Mouse (Mus musculus): Measurements from ENCODE around the gene Pomt1. TPM values are rescaled to one million over a fixed set of nuclear protein-coding genes. Genes with fewer than 3 reads are reported as not detected.
"Not testable (repeated sequence)": the region's sequence is repeated elsewhere in the genome, so short reads cannot be mapped to it uniquely, and the experiment has no call there.

Gene Pomt1
- total RNA-seq, 4 experiments from 2014 or later = 21.4 to 31.1 (median 26.2) TPM

DNA sequence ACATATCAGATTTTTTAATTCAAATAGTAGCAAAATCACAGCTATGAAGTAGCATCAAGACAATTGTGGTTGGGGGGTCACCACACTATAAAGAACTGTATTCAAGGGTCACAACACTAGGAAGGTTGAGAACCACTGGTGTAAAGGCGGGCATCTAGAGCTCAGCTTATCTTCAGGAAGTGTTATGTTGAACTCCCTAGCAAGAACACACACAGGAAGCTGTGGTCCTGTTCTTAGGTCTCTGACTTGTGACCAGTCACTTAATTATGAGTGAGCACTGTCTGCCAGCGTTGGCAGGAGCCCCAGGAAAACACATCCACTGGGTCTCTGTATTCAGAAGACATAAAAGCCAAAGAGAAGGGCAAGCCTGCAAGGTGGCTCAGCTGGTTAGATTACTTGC lies 45.9 kb downstream of the Pomt1 start:
- DNase-seq (ENCODE audit: low spot score in 2 of 2) = no peak

DNA sequence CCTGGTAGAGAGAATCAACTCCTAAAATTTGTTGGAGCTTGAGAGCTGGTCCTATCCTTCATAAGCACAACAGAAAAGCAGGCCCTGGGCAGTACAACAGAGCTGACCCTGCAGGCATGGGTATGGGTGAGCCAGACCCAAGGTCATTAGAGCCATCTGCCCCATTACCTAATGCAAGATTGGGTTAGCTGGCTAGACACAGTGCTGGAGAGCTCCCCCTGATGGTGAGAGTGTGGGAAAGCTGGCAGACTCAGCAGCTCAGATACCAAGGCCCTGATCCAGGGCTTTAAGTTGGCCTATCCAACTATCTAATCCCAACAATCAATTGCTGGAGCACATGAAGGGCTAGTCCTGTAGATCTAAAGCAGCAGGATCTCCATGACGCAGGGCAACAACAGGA lies 46.3 kb downstream of the Pomt1 start:
- peak in 1 of 2 experiments; percentile 34 for DNase-seq (ENCODE audit: low spot score in 2 of 2)

DNA sequence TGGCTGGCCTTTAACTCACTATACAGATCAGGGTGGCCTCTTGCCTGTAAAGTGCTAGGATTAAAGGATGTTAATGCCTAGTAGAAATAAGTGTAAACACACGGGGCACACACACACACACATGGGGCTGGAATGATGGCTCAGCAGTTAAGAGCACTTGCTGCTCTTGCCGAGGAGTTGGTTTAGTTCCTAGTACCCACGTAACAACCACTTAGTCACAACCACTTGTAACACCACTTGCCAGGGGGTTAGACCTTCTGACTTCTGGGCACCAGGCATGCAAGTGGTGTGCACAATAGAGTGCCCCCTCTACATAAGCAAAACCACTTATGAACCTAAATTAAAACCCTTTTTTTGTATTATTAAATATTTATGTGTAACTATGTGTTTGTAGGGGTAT lies 47.6 kb downstream of the Pomt1 start:
- DNase-seq (ENCODE audit: low spot score in 2 of 2) = no peak

DNA sequence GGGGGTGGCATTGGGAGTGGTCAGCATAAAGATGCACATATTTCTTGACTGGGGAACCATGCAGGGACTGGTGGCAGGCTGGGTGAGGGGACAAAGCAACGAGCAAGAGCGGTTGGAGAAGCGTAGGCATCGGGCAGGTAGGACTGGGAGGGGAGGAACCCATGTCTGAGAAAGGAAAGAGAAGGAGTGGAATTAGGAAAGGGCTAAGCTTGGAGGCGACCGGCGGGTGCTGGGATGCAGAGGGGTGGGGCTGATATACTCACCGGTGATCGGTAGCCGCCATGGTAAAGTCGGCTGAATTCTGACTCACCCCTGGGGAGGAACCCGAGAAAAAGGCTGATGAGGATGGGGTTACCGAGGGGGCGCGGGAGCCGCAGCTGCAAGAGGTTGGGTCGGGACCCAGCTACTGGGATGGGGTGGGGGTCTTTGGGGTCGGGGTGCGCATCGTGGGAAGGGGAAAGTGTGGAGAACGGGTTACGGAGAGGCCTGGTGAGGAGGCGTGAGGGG lies 51.0 kb downstream of the Pomt1 start, which contains the start of gene Golga2:
Gene Golga2 (plus strand): TSS at position 51 of the 507 bp plus-strand sequence.
- DNase-seq (ENCODE audit: low spot score in 2 of 2) = no peak

DNA sequence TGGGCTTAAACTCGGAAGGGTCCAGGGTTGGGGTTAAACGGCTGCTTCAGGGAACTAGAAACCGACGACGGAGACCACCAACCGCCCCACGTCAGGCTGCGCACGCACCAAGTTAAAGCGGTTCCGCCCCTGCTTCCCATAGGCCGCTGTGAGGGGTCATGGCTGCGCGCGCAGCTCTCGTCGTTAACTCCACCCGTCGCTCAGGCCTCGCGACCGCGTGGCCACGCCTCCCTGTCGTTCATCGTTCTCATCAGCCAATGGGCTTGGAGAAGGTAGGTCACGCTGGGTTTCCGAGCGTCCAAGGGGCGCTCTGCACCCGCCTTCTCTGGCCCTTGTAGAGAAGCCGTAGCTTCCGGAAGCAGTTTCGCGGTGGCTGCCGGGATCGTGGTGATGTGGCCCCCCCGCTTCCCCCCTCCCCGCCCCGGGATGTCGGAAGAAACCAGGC lies 51.6 kb downstream of the Pomt1 start, which contains the start of gene Swi5:
Gene Swi5 (minus strand): TSS at position 153 of the 445 bp plus-strand sequence.
- DNase-seq (ENCODE audit: low spot score in 2 of 2) = peak; percentile 96 to 98

DNA sequence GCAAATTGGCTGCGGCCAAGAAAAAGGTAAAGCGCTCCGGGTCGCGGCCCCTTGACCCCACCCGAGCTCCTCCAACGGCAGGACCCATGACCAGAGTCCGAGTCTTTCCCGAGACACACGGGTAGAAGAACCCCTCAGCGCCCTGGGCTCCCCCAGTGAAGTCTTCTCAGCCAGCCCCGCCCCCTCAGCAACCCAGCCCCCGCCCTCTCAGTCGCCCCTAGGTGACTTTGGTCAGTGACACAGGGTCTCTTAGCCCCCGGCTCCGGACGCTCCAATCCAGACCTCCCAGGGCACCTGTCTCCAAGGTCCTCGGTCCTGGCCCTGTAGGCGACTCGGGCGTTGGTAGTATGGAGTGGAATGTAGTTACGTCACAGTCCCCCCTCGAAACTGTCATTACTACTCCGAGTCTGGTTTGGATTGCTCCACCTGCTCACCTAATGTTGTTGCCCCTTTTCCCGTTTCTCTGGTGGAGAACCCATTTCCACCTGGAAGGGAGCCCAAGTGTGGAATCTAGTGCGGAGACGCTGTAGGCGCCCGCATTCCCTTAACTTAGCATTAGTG lies 52.1 kb downstream of the Pomt1 start:
- peak in 1 of 2 experiments; percentile 38 for DNase-seq (ENCODE audit: low spot score in 2 of 2)

DNA sequence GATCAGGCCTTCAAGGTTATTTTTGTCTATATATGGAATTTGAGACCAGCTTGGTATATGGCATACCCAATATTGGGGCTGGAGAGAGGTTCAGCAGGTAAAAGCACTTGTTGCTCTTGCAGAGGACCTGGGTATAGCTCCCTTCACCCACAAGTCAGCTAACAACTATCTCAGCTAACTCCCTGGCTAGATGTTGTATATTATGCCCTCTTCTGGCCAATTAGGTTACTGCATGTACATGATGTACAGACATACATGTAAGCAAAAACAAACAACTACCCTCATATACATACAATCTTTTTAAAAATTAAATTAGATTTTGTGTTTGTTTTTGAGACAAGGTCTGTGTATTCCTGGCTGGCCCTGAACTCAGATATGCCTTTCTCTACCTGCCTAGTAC lies 53.2 kb downstream of the Pomt1 start:
- no peak for DNase-seq (ENCODE audit: low spot score in 2 of 2)

DNA sequence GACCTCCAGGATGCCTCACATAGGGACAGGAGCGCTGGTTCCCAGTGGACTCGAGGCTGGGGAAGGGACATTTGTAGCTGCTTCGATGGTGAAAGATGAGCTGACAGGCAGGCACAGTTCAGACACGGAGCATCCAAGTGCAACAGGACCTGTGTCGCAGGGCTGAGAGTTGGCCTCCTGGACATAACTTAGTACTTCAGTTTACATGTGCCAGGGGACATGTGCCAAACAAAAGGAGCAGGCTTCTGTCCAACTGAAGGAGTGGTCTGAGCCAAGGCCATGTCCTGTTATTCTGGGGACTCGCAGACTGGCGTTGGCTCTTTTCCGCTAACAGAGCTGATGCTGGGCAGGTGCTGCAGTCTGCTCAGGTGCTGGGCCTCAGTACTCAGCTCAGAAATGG lies 58.0 kb downstream of the Pomt1 start:
- DNase-seq (ENCODE audit: low spot score in 2 of 2) = no peak

DNA sequence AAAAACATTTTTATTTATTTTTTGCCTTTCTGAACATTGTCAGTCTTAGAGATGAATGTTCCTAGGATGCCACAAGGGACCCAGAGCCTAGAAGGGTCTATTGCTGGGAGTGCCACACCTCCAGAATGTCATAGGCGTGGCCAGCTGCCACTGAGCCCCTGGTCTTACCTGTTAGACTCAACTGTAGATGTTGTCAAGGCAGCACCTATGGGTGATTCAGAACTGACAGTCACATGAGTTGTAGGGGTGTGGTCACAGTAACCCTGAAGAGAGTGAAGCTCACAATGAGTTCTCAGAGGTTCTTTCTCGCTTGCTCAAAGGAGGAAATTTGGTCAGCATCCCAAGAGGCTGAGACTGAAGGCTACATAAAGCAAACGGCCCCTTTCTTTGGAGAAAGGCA lies 58.9 kb downstream of the Pomt1 start:
- no peak for DNase-seq (ENCODE audit: low spot score in 2 of 2)

DNA sequence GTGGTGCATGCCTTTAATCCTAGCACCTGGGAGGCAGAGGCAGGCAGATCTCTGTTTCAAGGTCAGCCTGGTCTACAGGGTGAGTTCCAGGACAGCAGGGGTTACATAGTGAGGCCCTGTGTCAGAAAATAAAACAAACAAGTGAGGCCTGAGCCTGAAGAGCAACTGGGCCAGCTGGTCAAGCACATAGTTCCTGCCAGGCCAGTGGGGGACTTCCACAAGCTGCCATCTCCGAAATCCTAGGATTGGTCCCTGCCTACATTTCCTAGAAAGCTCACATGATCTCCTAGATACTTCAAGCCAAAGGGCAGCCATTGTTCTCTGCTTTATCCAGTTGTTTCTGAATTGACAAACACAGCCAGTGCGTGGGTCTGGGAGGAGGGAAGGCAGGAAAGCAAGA lies 59.5 kb downstream of the Pomt1 start:
- DNase-seq (ENCODE audit: low spot score in 2 of 2) = not testable (repeated sequence)

DNA sequence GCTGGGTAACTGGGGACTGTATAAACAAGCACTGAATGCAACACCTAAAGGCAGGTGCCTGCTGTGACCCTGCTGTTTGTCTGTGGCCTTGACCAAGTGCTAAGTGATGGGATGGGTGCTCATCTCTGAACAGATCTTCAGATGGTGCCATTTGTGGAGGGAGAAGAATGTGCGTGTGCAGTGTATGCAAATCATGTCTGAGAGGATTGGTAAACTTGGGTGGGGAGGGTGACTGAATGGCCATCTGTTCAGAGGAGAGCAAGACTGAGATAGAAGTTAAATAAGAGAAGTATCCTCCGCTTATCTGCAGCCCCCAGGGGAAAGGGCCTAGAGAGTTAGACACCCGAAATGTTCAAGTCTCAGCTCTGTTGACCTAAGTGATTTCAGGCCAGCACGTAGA lies 63.1 kb downstream of the Pomt1 start:
- DNase-seq (ENCODE audit: low spot score in 2 of 2) = peak in 1 of 2 experiments; percentile 26

DNA sequence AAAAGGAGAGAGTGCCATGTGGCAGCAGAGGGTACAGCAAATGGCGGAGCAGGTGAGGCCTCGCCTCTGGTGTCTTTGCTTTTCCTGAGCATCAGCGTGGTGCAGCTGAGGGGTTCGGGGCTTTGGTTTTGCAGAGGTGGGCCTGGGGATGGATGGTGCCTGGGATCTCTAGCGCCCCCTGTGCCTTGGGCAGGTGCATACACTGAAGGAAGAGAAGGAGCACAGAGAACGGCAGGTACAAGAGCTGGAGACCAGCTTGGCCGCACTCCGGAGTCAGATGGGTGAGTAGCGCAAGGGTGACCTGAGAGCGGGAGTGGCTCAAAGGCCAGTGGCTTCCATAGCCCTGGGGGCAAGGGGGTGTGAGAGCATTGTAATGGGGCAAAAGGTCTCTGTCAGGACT lies 66.6 kb downstream of the Pomt1 start:
- no peak for DNase-seq (ENCODE audit: low spot score in 2 of 2)

DNA sequence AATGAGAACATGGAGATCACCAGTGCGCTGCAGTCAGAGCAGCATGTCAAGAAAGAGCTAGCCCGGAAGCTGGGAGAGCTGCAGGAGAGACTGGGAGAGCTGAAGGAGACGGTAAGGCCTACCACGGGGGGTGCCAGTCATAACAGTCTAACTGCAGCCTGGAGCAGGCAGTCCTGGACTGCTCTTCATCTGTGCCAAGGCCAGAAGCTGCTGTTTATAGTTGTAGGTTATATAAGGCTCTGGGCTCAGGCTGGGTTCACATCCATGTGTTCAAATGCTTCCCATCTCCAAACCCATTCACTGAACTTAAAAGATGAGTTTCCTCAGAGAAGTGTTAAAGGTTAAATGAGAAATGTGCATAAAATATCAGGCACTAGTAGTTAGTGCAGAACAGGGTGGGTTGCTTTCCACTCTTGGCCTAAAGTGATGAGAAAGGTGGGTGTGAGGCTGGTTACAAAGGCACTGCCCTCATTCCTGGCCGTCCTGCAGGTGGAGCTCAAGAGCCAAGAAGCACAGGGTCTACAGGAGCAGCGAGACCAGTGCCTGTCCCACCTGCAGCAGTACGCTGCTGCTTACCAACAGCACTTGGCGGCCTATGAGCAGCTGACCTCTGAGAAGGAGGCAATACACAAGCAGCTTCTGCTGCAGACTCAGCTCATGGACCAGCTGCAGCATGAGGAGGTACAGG lies 67.9 kb downstream of the Pomt1 start:
- DNase-seq (ENCODE audit: low spot score in 2 of 2) = peak in 1 of 2 experiments; percentile 62

Other genes starting within 250 kb of the Pomt1 start
- 1 to 10 TPM; 4.3 to 6.2 (median 5.3) TPM for gene Fam78a, start 151.7 kb upstream of the Pomt1 start, total RNA-seq (2022)
- gene Plpp7, start 141.1 kb upstream of the Pomt1 start, total RNA-seq (2022) = 10 to 100 TPM; 21.2 to 24.0 (median 23.4) TPM
- gene Prrc2b, start 85.5 kb upstream of the Pomt1 start, total RNA-seq (2022) = 100 to 1,000 TPM; 266 to 288 (median 278) TPM
- 10 to 100 TPM; 48.6 to 60.0 (median 54.5) TPM for gene Uck1, start 23.6 kb downstream of the Pomt1 start, total RNA-seq (2022)
- gene Golga2, start 50.8 kb downstream of the Pomt1 start, total RNA-seq (2022) = 10 to 100 TPM; 88.0 to 97.6 (median 92.3) TPM
- 100 to 1,000 TPM; 192 to 208 (median 196) TPM for gene Swi5, start 51.5 kb downstream of the Pomt1 start, total RNA-seq (2022)
- 100 to 1,000 TPM in 1 of 4 experiments, 10 to 100 TPM in 3; 82.9 to 103 (median 90.5) TPM for gene Ciz1, start 115.7 kb downstream of the Pomt1 start, total RNA-seq (2022)
- 1,000 to 10,000 TPM; 1,146 to 1,253 (median 1,200) TPM for gene Dnm1, start 116.7 kb downstream of the Pomt1 start, total RNA-seq (2022)
- 100 to 1,000 TPM; 144 to 174 (median 164) TPM for gene 1110008P14Rik, start 145.3 kb downstream of the Pomt1 start, total RNA-seq (2022)
- gene Lcn2, start 151.7 kb downstream of the Pomt1 start, total RNA-seq (2022) = 1 to 10 TPM in 2 of 4 experiments, under 1 TPM in 1, not detected in 1; 0.35 to 2.8 (median 2.0) TPM
- gene Ptges2, start 159.3 kb downstream of the Pomt1 start, total RNA-seq (2022) = 10 to 100 TPM; 36.5 to 40.0 (median 38.2) TPM
- 1 to 10 TPM; 3.2 to 4.7 (median 4.2) TPM for gene Naif1, start 213.9 kb downstream of the Pomt1 start, total RNA-seq (2022)
- 10 to 100 TPM; 55.0 to 60.7 (median 55.9) TPM for gene Slc25a25, start 214.9 kb downstream of the Pomt1 start, total RNA-seq (2022)